Mouse (Mus musculus): Measurements from ENCODE around the gene Cysrt1.

Cysrt1 gene

GRCm38 (mm10) chr2:25210686-25211085 lies 31.6 kb downstream of the Cysrt1 start:
- no peak for DNase-seq (ENCODE audit: low spot score in 2 of 2)

- no peak for DNase-seq (ENCODE audit: low spot score in 2 of 2)
Measured at GRCm38 (mm10) chr2:25207593-25207992, 34.7 kb downstream of the Cysrt1 start.

GRCm38 (mm10) chr2:25203631-25204214 lies 38.5 kb downstream of the Cysrt1 start:
- DNase-seq (ENCODE audit: low spot score in 2 of 2) = no peak

GRCm38 (mm10) chr2:25200631-25201030 lies 41.6 kb downstream of the Cysrt1 start:
- DNase-seq (ENCODE audit: low spot score in 2 of 2) = no peak

GRCm38 (mm10) chr2:25197946-25198345 lies 44.3 kb downstream of the Cysrt1 start:
- DNase-seq (ENCODE audit: low spot score in 2 of 2) = no peak

GRCm38 (mm10) chr2:25197191-25197590 lies 45.1 kb downstream of the Cysrt1 start:
- no peak for DNase-seq (ENCODE audit: low spot score in 2 of 2)

GRCm38 (mm10) chr2:25196172-25196954 lies 45.9 kb downstream of the Cysrt1 start, which contains the start of gene Tor4a:
TSS of gene Tor4a (minus strand) at chr2:25196886.
- DNase-seq (ENCODE audit: low spot score in 2 of 2) = peak in 1 of 2 experiments; percentile 24

GRCm38 (mm10) chr2:25195211-25196156 lies 46.8 kb downstream of the Cysrt1 start:
- DNase-seq (ENCODE audit: low spot score in 2 of 2) = no peak

- no peak for DNase-seq (ENCODE audit: low spot score in 2 of 2)
Measured at GRCm38 (mm10) chr2:25194486-25195171, 47.6 kb downstream of the Cysrt1 start.

- no peak for DNase-seq (ENCODE audit: low spot score in 2 of 2)
Measured at GRCm38 (mm10) chr2:25194006-25194405, 48.2 kb downstream of the Cysrt1 start.

- DNase-seq (ENCODE audit: low spot score in 2 of 2) = peak in 1 of 2 experiments; percentile 83
Measured at GRCm38 (mm10) chr2:25193330-25193770, 48.9 kb downstream of the Cysrt1 start.
